ENCODE assay signal across 18 mouse cellular contexts in the genomic region with DNA sequence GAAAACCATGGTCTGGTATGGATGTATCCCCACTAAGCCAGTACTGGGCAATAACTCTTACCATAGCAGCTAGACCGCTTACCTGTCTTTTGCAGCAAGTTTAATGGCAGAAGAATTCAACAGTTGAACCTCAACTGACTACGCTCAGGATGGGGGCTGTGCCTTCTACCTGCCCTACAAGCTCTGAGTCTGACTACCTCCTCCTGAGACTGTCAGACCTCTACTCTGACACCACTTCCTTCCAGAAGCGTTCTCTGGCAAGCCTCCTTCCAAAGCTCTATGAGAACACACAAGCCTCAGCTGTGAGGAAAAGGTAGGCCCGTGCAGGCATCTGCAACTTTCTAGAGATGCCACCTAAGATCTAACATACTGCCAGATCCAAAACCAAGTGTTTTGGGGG. TPM values are rescaled to one million over a fixed set of nuclear protein-coding genes. Genes with fewer than 3 reads are reported as not detected.
DNase-seq lines count a peak whose midpoint lies in the region; ATAC-seq and TF ChIP-seq lines count a peak whose summit lies in the region.
"Had no signal": no experiment of that assay in that cellular context is flagged by ENCODE, and none has a peak within 500 bp of the region (broad histone marks: within the 10 kb centered on the region; RNA-seq: fewer than 3 reads in every experiment).

No protein-coding gene starts in this region.

- H3K27me3 ChIP-seq in hindbrain, embryonic 13.5 days = no peaks in the 10 kb centered on the region
- no peaks in the 10 kb centered on the region for H3K27me3 ChIP-seq in hindbrain, embryonic 16.5 days (replicated peaks; ENCODE audit: control insufficient read depth, insufficient read depth, low read length)
- no peaks in the 10 kb centered on the region for H3K27me3 ChIP-seq in stomach, postnatal 0 days (ENCODE audit: control insufficient read depth, insufficient read depth, low read length)
- H3K27me3 ChIP-seq: forebrain, embryonic 15.5 days; intestine, embryonic 15.5 days had no signal

- no peak for TF ChIP-seq CTCF in stomach, postnatal 0 days (IDR thresholded peaks at IDR 0.05; ENCODE audit: low read depth)

- WGBS in hindbrain, embryonic 13.5 days = 90% methylated on average over 4 of the region's 4 CpGs
- WGBS in hindbrain, embryonic 16.5 days = 92% methylated on average over 4 of the region's 4 CpGs
- WGBS in stomach, postnatal 0 days = 72% methylated on average over 4 of the region's 4 CpGs

- peak overlapping the region; percentile 19; the same call in 1 of the 2 replicates for H3K9ac ChIP-seq in hindbrain, embryonic 13.5 days
- no peak overlapping the region for H3K9ac ChIP-seq in hindbrain, embryonic 16.5 days (ENCODE audit: low read depth, low read length)
- peak overlapping the region; percentile 23; the same call in 1 of the 2 replicates for H3K9ac ChIP-seq in stomach, postnatal 0 days (ENCODE audit: low read length)
- H3K9ac ChIP-seq: forebrain, embryonic 15.5 days; intestine, embryonic 15.5 days had no signal

- no peak overlapping the region for H3K27ac ChIP-seq in hindbrain, embryonic 13.5 days
- H3K27ac ChIP-seq in hindbrain, embryonic 16.5 days (ENCODE audit: low read depth, low read length) = no peak overlapping the region
- H3K27ac ChIP-seq in stomach, postnatal 0 days (replicated peaks) = 0 out of 2 replicates have a peak overlapping the region, but pooled peaks have one; percentile 20
- H3K27ac ChIP-seq: forebrain, embryonic 15.5 days; intestine, embryonic 15.5 days; left cerebral cortex, adult 2 months had no signal

- DNase-seq in induced T-regulatory cell, adult 2 months (ENCODE audit: low read depth) = peak; percentile 71
- no peak for DNase-seq in stomach, postnatal 0 days (ENCODE audit: low spot score)
- DNase-seq in kidney, postnatal 10 days = no peak
- no peak for DNase-seq in yolk sac, embryonic 10.5 days (ENCODE audit: low spot score)
- DNase-seq in layer of hippocampus, postnatal 36 days = no peak
- DNase-seq: adrenal gland, postnatal 36 days; cerebellum, adult 18-20 months; heart, postnatal 36 days; kidney, postnatal 25 days; lung, adult 18-20 months had no signal

- no peak for ATAC-seq in hindbrain, embryonic 13.5 days (ENCODE audit: low FRiP score)
- no peak for ATAC-seq in hindbrain, embryonic 16.5 days
- ATAC-seq in CD4-positive, CD25-positive, alpha-beta regulatory T cell, adult 4 months = peak; percentile 18
- ATAC-seq in stomach, postnatal 0 days (ENCODE audit: low FRiP score, low TSS enrichment) = no peak
- ATAC-seq: forebrain, embryonic 15.5 days; intestine, embryonic 15.5 days had no signal

- H3K4me2 ChIP-seq in hindbrain, embryonic 13.5 days = no peak overlapping the region
- H3K4me2 ChIP-seq in hindbrain, embryonic 16.5 days (ENCODE audit: low read length) = no peak overlapping the region
- peak overlapping the region; percentile 20; the same call in 1 of the 2 replicates for H3K4me2 ChIP-seq in stomach, postnatal 0 days (replicated peaks; ENCODE audit: low read depth)
- H3K4me2 ChIP-seq: forebrain, embryonic 15.5 days; intestine, embryonic 15.5 days had no signal

- TF ChIP-seq EP300 in stomach, postnatal 0 days (optimal IDR thresholded peaks at IDR 0.05) = no peak

- H3K9me3 ChIP-seq in hindbrain, embryonic 13.5 days = no peaks in the 10 kb centered on the region
- H3K9me3 ChIP-seq in hindbrain, embryonic 16.5 days (ENCODE audit: control insufficient read depth, low read length) = no peaks in the 10 kb centered on the region
- H3K9me3 ChIP-seq in stomach, postnatal 0 days (ENCODE audit: control insufficient read depth, low read length) = no peaks in the 10 kb centered on the region
- H3K9me3 ChIP-seq: forebrain, embryonic 15.5 days; intestine, embryonic 15.5 days had no signal

- peaks cover 18% of the 10 kb centered on the region; the same call in 1 of the 2 replicates for H3K36me3 ChIP-seq in hindbrain, embryonic 13.5 days
- no peaks in the 10 kb centered on the region for H3K36me3 ChIP-seq in hindbrain, embryonic 16.5 days (ENCODE audit: control insufficient read depth, insufficient read depth, low read length)
- H3K36me3 ChIP-seq in stomach, postnatal 0 days (ENCODE audit: control insufficient read depth, insufficient read depth, low read length) = no peaks in the 10 kb centered on the region; the same call in 1 of the 2 replicates

- H3K4me3 ChIP-seq in hindbrain, embryonic 13.5 days = no peak overlapping the region
- H3K4me3 ChIP-seq in hindbrain, embryonic 16.5 days (ENCODE audit: low read length) = no peak overlapping the region
- no peak overlapping the region for H3K4me3 ChIP-seq in stomach, postnatal 0 days (ENCODE audit: low read depth, low read length)
- H3K4me3 ChIP-seq: forebrain, embryonic 15.5 days; intestine, embryonic 15.5 days; left cerebral cortex, adult 2 months had no signal

- peaks cover 68% of the 10 kb centered on the region for H3K4me1 ChIP-seq in hindbrain, embryonic 13.5 days (replicated peaks)
- peaks cover 33% of the 10 kb centered on the region for H3K4me1 ChIP-seq in hindbrain, embryonic 16.5 days (ENCODE audit: control insufficient read depth, insufficient read depth, low read depth, low read length)
- H3K4me1 ChIP-seq in stomach, postnatal 0 days (replicated peaks; ENCODE audit: control insufficient read depth, insufficient read depth) = 0 out of 2 replicates have a peak, but pooled peaks cover 7% of the 10 kb centered on the region

RNA-seq across cellular contexts. Expression of gene Ppp6r1, which starts 3.4 kb away (rescaled TPM):
- 9.7 and 12.4 TPM in 2 replicates for polyA plus RNA-seq in hindbrain, embryonic 13.5 days (2015; fragmentation: Nextera tagmentation; extraction: Ambion mirVana)
- polyA plus RNA-seq in hindbrain, embryonic 16.5 days (2015; fragmentation: Nextera tagmentation; extraction: Ambion mirVana) = 4.3 and 6.2 TPM in 2 replicates
- 1 to 10 TPM; 6.7 to 9.1 TPM for polyA plus RNA-seq in CD4-positive, CD25-positive, alpha-beta regulatory T cell, adult 4 months (2017; shearing (Covaris generic))
- polyA plus RNA-seq in stomach, postnatal 0 days (2015; fragmentation: Nextera tagmentation; extraction: Ambion mirVana) = 3.9 and 6.2 TPM in 2 replicates
- 100 to 1,000 TPM; 134 to 136 TPM for total RNA-seq in layer of hippocampus, postnatal 36 days (2021)

RNA-seq across cellular contexts. Expression of gene Tmem86b, which starts 24.2 kb away (rescaled TPM):
- polyA plus RNA-seq in hindbrain, embryonic 13.5 days (2015; fragmentation: Nextera tagmentation; extraction: Ambion mirVana) = 3.5 and 3.8 TPM in 2 replicates
- polyA plus RNA-seq in hindbrain, embryonic 16.5 days (2015; fragmentation: Nextera tagmentation; extraction: Ambion mirVana) = 1.9 and 2.0 TPM in 2 replicates
- 1 to 10 TPM; 2.9 to 4.2 TPM for polyA plus RNA-seq in CD4-positive, CD25-positive, alpha-beta regulatory T cell, adult 4 months (2017; shearing (Covaris generic))
- 0.22 and 0.23 TPM in 2 replicates for polyA plus RNA-seq in stomach, postnatal 0 days (2015; fragmentation: Nextera tagmentation; extraction: Ambion mirVana)
- 10 to 100 TPM; 14.4 to 21.5 TPM for total RNA-seq in layer of hippocampus, postnatal 36 days (2021)

RNA-seq across cellular contexts. Expression of gene Hspbp1, which starts 29.5 kb away (rescaled TPM):
- polyA plus RNA-seq in hindbrain, embryonic 13.5 days (2015; fragmentation: Nextera tagmentation; extraction: Ambion mirVana) = 128 and 137 TPM in 2 replicates
- polyA plus RNA-seq in hindbrain, embryonic 16.5 days (2015; fragmentation: Nextera tagmentation; extraction: Ambion mirVana) = 175 and 188 TPM in 2 replicates
- polyA plus RNA-seq in CD4-positive, CD25-positive, alpha-beta regulatory T cell, adult 4 months (2017; shearing (Covaris generic)) = 10 to 100 TPM; 45.4 to 48.2 TPM
- 59.1 and 60.7 TPM in 2 replicates for polyA plus RNA-seq in stomach, postnatal 0 days (2015; fragmentation: Nextera tagmentation; extraction: Ambion mirVana)
- total RNA-seq in layer of hippocampus, postnatal 36 days (2021) = 10 to 100 TPM; 85.2 to 87.6 TPM

RNA-seq across cellular contexts. Expression of gene Brsk1, which starts 35.0 kb away (rescaled TPM):
- polyA plus RNA-seq in hindbrain, embryonic 13.5 days (2015; fragmentation: Nextera tagmentation; extraction: Ambion mirVana) = 7.2 and 7.5 TPM in 2 replicates
- 6.8 and 7.1 TPM in 2 replicates for polyA plus RNA-seq in hindbrain, embryonic 16.5 days (2015; fragmentation: Nextera tagmentation; extraction: Ambion mirVana)
- polyA plus RNA-seq in CD4-positive, CD25-positive, alpha-beta regulatory T cell, adult 4 months (2017; shearing (Covaris generic)) = not detected
- 0.36 and 0.42 TPM in 2 replicates for polyA plus RNA-seq in stomach, postnatal 0 days (2015; fragmentation: Nextera tagmentation; extraction: Ambion mirVana)
- 100 to 1,000 TPM; 325 to 344 TPM for total RNA-seq in layer of hippocampus, postnatal 36 days (2021)
- total RNA-seq: megakaryocyte-erythroid progenitor cell, adult 5-6 weeks had no signal

RNA-seq across cellular contexts. Expression of gene Ptprh, which starts 51.6 kb away (rescaled TPM):
- polyA plus RNA-seq in hindbrain, embryonic 13.5 days (2015; fragmentation: Nextera tagmentation; extraction: Ambion mirVana) = 0.71 and 0.97 TPM in 2 replicates
- 0.91 and 1.1 TPM in 2 replicates for polyA plus RNA-seq in hindbrain, embryonic 16.5 days (2015; fragmentation: Nextera tagmentation; extraction: Ambion mirVana)
- not detected for polyA plus RNA-seq in CD4-positive, CD25-positive, alpha-beta regulatory T cell, adult 4 months (2017; shearing (Covaris generic))
- polyA plus RNA-seq in stomach, postnatal 0 days (2015; fragmentation: Nextera tagmentation; extraction: Ambion mirVana) = 1.9 TPM in 2 replicates
- under 1 TPM; 0.28 to 0.40 TPM for total RNA-seq in layer of hippocampus, postnatal 36 days (2021)
- total RNA-seq: adrenal gland, postnatal 36 days; gastrocnemius, postnatal 4 days; heart, postnatal 36 days; megakaryocyte-erythroid progenitor cell, adult 5-6 weeks had no signal
